Mouse (Mus musculus) heart, postnatal 0 days (tissue): ENCODE measurements around the gene Tbkbp1.

ENCODE experiments used
- CTCF ChIP-seq: IDR thresholded peaks from 2 replicates; pipeline ENCODE4 v1.5.1; 2016; ENCODE audit warnings: antibody characterized with exemption, control low read depth, low read depth
- EP300 ChIP-seq: IDR thresholded peaks from 2 replicates; pipeline ENCODE4 v1.6.1; 2016; ENCODE audit warnings: antibody characterized with exemption, low read depth

GRCm38 (mm10) chr11:97126645-97127468, 24.4 kb downstream of the Tbkbp1 start:
- no peak for TF ChIP-seq EP300
- TF ChIP-seq CTCF = no peak
